Mouse (Mus musculus) ovary, adult 18-20 months (tissue): ENCODE measurements around the gene Foxp2.

Source experiments
- DNase-seq: peaks from one replicate; pipeline ENCODE4 v3.0.0; 2022; ENCODE audit warnings: low spot score, mixed read lengths

Gene Foxp2

DNA sequence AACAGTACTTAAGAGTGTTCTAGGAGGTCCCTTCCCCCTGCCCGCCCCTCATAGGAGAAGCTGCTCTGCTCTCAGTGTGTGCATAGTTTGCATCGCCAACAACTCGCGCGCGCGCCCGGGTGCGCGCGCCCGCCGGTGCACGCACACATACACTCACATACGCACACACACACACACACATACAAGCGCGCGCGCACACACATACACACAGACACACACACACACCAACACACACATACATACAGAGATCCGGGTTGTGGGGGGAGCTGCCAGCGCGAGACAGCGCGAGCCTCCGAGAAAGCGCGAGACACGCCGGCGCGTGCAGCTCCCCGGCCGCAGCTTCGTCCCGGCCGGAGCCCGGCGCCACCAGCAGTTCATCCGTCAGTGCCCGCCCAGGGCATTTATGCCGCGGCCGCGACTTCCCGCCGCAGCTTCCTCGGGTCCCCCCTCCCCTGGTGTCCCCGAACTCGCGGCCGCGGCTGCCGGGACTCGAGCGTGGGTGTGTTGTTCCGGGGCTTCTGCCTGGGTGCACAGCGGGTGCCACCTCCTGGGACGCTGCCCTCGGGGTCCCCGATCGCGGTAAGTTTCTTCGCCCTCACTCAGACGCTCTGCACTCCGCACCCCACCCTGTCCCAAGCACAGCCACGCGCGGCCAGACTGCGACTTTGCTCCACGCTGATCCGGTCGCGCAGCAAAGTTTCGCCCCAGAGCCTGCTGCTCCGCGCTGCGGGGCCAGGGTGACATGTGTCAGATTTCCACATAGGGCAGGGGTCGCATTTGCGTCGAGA, at the start of gene Foxp2:
Gene Foxp2, plus strand, starts transcription at position 167 of the 788 bp plus-strand sequence.
- no peak for DNase-seq

DNA sequence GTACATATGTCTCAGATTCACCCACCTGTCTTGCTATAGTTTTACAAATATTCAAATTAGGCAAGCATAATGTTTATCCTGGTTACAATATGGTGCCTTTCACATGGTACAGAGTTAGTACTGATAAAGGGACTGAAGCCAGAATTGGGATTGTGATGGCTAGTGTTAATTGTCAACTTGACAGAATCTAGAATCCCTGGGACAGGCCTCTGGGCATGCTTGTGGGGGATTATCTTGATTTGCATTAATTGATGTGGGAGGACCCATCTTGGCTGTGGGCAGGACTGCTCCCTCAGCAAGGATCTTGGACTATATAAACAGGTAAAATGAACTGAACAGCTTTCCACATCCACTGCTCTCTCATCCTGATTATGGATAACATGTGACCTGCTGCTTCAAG, 15.9 kb upstream of the Foxp2 start:
- no peak for DNase-seq

DNA sequence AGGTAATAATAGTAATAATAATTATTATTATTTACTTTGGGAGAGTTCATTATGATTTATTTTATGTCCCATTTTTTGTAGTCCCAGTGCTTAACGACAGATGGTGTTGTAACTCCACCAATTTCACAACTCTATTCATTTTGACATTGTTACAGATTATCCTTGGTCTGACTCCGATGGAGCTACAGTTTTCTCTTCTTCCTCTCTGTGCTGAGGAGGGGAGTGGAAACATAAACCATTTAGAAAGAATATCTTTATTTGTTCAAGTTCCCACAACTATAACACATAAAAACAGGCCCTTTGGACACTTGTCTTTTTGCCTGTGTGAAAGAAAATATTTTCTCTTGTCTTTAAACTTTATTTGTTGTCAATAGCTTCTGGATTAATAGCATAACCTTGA, 4.1 kb upstream of the Foxp2 start:
- DNase-seq, result no peak

DNA sequence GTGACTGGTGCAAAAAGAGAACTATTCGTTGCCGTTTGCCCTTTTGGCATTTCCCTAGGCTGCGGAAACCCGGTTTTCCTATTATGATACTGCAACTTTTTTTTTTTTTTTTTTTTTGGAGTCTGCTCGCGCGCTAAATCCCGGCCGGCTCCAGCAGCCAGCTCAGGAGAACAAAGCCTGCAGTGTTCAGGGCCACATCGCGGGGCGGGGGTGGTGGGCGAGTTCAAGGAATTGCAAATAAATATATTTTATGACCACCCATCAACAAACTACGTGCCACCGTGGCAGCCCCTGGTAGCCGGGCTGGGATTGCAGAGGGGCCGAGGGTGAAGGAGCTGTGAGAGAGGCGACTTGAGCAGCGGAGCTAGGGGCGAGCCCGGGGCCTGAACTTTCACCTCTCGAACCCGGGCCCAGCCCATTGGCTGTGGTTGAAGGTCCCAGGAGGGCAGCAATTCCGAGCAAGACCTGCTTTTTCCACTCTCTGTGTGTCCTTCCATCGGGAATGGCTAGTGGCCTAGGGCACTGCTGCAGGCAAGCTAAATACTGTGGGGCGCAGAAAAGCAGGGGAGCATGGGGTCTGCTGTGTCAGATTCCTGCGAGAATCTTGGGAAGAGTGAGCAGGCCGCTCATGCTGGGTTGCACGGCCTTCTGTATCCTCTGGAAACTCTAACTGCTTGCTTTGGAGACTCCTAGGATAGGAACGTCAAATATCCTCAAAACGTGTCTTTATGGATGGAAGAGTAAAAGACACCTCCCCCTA, 2.9 kb upstream of the Foxp2 start:
- DNase-seq, result no peak

DNA sequence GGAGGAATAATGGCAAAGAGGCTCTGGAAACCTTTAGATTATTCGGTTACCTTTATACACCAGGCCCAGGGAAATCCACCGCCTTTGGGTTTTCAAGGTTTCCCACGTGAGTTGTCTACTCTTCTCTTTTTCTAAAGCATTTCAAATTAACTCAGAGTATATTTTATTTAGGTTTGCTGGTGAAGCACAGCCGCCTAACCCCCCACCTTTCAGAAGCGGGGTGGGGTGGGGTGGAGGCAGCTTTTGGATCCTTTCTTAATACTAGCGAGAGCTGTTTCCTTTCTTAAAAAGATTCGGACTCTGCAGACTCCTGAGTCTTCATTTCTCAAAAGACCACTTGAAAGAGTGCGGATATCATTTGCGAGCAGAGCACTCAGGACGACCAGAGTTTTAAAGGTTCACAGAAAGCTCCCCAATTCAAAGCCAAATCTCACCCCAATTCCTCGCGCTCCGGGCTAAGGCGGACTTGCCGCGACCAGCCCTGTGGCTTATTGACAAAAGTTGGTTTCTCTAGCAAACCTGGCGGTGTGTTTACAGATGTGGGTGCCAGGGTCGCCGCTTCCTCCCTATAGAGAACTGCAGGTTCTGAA, 2.0 kb upstream of the Foxp2 start:
- DNase-seq, result no peak

DNA sequence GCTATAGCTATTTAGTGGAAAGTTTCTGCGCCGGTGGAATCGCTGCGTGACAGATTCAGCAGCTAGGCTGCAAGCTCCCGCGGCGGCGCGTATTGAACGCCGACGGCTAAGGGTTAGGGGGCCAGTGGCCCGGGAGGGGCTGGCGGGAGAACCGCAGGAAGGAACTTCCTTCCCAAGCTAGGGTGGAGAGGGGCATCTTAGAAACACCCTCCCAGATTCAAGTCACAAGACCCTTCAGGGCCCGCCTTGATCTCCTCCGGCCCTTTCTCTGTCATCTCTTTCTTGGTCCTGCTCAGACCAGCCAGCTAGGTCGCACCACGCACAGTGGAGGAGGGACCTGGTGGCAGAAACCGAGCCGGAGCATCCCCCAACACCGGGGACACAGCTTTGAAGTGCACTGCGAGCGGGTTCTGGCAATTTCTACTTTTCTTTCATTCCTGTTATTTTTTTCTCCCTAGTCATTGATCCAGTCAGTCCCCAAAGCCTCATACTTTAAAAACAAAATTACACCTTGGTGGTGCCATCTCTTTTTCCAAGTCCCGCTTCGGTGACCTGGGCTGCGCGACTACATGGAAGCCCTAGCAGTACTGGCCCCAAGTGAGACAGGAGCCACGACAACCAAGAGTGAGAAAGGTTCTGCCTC, 1.1 kb upstream of the Foxp2 start:
- peak; percentile 8 for DNase-seq

DNA sequence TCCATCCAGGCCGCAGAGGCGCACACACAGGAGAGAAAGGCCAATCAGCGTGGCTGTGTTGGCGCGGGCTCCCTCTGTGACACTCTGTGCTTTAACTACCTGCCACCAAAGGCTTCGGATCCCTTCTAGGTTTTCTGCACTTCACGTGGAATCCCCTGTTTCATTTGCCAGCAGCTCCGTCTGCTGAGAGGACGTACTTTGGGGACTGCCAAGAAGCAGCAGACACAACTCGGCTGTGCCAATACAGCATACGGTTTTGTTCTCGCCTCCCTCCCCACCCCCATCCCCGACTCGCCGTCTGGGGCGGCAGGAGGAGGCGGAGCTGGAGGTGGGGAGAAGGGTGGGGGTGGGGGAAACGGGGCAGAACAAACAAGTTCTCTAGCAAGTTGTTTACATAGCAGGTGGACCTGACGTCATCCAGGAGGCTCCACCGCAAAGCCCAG, 549 bp upstream of the Foxp2 start:
- DNase-seq, result peak; percentile 59

DNA sequence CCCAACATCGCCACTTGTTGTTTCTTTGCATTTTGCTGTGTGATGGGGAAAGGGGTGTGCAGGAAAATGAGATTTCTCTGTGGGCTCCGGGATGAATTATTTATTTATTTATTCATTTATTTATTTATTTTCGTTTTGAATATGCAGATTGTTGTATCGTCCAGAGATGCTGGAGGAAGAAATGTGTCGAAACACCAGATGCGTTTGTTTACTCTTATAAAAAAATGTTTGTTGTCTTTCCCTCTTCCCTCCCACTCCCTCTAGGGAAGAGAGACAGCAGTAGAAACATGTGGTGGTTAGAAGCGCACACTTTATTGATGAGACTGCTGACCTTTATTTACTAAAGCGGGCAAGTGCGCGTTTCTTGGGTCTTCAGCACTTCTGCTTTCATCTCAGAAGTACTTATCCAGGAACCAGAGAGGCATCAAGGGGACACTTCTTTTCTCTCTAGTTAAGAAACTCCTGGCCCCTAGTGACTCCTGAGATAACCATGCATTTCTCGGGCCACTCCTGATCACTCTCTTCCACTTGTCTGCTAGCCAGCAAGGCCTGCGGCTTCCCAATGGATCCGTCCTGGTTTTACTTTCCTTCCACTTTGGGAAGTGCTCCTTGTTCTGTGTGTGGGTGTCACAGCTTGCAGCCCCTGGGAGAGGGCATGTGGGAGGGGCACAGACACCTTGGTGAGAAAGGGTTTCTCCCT, 972 bp downstream of the Foxp2 start:
- DNase-seq, result no peak

DNA sequence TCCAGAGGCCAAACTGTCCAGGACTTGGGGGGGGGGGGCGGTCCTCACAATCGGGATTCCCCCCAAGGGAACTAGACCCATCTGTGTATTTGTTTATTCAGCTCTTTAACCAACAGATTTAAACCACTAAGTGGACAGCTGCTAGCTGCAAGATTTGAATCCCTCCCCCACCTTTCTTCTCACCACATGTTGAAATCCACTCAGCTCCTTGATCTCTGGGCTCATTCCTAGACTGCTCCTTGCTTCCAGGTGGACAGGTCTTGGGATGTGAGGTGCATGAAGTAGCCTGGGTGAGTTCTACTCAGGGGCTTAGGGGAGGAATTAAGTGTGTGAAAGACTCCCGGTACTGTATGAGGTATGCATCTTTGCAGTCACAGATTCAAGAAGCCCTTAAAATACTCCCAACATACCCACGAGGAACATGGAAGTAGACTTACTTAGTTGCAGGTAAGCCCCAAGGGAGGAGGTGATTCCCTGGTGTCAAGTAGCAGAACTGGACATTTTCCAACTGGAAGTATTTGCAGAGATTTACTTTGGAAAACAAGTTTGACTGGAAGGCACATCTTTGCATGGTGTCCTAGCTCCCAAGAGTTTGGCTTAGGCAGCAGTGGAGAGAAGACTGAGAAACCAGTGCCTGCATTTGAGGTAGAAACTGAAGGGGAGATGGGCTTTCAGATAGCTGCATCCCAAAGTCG, 2.3 kb downstream of the Foxp2 start:
- DNase-seq, result no peak

DNA sequence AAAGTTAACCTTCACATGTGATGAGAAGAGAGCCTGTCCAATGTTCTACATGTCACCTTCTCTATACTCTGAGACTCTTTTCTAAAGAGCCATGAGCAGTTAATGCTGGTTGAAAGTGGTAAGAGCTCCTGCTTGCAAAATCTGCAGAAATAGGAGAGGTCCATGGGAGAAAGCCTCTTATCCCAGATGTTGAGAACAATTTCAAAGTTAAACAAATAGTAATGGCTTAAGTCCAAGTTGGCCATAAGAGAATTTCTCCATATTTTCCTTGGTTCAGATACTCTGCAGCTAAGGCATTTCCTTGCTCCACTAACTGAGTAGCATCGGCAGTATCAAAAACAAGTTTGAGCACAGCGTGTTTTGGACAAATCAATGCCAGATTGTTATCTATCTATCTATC, 13.9 kb downstream of the Foxp2 start:
- DNase-seq, result no peak

DNA sequence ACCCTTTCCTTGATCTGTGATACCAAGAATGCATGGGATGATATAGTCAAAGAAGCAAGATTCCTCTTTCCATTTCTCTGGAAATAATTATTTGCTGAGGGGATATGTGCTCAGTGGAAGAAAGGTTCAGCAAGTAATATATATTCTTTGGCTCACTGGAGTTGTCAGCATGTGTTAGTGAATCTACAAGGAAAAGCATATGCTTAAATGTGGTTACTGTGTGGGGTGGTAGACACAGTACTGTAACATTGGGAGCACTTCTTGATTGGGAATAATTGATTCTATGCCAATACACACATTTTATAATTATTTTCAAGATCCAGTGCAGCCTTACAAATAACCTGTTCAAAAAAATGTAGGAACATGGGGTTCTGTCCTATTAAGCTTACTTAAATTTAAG, 21.6 kb downstream of the Foxp2 start:
- DNase-seq, result no peak

DNA sequence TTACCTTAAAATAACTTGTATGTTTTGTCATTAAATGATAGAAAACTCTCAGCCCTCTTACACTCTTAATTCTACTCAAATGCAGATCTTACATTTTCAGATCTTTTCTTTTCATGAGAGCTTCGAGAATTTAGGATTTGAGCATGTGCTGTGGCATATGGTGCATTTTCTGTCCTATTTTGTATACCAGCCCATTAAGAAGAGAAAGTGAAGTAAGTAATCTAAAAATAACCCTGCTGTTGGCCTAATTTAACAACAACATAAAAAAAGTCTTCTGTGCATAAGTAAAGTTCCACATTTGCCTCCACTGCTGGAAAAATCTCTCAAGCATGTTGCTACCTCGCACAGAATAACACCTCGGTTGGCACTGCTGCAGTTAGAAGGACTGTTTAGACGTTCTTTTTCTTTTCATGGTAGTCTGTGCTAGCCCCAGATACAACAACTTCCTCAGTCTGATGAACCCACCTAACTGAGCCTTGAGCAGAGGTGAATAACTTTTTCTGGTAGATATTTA, 23.9 kb downstream of the Foxp2 start:
- no peak for DNase-seq

DNA sequence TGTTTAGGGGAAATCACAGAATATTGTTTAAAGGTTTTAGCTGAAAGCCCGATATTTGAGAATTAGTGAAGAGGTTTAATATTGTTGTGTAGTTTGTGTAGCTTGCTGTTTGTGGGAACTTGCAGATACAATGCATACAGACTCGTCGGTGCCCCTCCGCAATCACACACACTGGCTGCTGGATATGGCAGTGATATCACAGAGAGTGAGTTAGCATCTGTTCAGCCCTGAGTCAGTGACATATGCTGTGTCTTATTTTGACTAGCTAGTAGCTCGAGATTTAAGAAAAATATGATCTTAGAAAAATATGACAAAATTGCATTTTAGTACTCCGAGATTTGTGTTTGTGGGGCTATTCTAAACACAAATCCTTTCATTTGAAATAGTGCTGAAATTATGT, 49.9 kb downstream of the Foxp2 start:
- no peak for DNase-seq

DNA sequence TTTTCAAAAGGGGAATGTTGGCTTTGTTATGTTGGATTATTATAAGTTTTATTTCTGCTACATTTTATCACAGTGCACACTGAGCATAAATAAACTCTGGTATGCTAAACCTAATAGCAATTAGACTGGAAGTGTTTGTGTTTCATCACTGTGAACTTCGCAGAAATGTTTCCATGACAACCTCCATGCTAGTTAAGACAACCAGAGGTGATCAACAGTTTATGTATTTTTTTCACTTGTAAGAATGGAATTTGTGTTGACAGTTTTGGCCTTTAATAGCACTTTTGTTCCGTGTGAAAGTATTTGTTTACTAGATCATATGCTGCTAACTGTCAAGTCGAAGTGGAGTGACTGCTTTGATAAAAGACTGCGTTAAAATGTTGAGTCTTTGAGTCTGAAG, 51.6 kb downstream of the Foxp2 start:
- DNase-seq, result no peak

DNA sequence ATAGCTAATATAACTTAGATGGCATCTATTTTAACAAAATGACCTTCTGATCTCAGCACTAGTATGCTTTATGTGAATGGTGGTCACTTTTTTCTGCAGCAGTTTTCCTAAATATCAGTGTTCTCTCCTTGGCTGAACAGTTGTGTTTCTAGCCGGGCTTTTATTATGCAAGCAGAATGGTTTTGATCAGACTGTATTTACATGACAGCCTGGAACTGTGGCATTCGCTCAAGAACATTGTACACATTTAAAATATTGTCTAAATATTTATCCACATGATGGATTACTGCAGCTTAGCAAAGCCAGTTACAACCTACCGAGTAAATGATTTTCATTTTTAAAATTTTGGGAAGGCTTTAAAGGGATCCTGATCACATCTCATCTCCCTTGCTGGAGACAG, 75.9 kb downstream of the Foxp2 start:
- no peak for DNase-seq

DNA sequence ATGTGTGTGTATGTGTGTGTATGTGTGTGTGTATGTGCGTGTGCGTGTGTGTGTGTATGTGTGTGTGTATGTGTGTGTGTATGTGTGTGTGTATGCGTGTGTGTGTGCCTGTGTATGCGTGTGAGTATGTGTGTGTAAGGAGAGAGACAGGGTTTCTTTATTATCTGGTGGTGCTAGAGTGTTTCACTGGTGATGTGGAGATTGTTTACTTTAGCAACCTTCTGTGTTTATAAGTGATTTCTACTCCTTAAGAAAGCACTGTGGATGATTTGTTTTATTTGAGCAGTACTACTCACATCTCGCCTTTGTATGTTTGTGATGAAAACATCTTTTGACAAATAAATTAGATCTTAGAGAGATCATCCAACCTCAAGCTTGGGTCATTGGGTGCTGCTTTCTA, 77.1 kb downstream of the Foxp2 start:
- DNase-seq, result no peak

DNA sequence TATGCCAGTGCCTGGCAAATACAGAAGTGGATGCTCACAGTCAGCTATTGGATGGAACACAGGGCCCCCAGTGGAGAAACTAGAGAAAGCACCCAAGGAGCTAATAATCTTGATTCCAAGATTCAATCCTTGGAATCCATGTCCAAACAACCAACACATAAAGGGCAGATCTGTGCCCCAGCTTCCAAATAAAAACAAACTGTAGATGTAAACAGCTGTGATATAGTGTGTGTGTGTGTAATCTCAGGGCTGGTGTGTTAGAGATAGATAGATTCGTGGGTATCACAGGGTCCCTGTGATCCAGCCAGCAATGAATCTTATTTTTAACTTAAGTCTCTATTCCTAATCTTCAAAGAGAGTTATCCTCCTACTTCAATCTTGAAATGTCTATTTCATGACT, 107.0 kb downstream of the Foxp2 start:
- no peak for DNase-seq

DNA sequence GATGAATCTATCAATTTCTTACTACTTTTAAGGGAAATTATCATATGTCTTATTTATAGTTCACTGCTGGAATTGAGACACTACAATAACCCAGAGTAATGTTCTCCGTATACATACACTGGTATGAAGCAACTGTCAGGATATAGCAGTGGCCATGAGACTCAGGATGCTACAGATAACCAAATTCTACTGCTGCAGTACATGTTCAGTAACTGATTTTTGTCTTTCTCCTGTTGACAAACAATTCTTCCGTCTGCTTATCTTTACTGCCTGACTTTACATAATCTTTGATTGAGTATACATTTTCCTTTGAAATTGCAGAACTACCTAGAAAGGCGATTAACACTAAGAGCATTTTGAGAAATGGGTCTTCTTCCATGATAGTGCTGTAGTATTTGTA, 127.3 kb downstream of the Foxp2 start:
- no peak for DNase-seq

DNA sequence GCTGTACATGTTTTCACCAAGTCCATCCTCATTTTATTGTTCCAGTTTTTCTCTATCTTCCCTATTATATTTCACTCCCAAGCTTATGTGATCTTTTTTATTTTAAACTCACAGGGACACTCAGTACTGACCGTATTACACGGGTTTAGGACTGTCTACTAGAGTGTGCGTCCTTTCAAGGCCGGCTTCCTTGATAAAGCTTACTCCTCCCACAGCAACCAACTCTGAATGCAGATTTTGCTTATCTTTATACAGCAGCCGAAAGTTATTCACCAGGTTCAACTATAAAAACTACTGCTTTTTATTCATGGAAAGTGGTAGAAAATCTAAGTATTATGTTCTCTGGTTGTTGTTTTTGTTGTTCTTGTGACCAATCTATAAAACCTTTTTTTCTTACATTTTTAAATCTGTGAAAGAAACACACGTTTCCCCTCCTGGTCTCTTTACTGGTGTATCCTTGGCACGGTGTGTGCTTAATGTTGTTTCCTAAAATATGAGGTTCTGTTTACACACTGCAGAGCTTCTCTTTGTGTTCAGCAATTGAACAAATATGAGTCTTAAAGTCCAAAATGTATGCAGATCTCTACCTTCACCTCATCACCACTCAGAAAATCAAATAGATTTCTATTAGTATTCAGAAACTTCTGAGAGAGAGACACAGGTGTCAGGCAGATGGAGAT, 128.4 kb downstream of the Foxp2 start:
- no peak for DNase-seq

DNA sequence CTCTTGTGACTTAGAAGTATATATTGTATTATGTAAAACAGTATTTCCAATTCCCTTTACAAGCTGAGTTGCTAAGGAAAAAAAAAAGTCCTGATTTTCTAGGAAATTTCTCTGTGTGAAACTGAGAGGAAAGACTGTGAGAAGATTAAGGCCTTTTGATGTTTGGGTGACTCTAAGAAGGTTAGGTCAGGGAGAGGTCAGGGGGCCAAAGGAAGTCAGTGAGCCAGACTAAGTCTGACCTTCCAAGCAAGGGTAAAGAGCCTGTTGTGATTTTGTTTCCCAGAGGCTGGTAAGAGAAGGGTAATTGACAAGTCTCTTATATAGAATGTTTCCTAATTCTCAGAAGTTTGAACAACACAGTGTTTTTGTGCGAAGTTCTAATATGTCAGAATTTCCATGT, 162.1 kb downstream of the Foxp2 start:
- no peak for DNase-seq

DNA sequence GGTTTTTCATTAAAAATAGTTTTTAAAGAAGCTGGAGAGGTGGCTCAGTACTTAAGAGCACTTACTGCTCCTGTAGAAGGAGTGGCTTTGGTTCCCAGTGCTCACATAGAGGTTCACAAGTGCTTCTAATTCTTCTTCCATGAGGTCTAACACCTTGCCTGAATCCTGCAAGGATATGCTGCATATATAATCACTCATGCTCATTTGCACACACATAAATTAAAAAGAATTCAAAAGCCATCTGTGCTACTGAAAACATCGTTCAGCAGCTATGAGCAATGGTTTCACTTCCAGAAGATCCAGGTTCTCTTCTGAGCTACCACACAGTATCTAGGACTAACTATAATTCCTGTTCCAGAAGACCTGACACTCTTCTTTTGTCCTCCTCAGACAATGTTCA, 200.4 kb downstream of the Foxp2 start:
- DNase-seq, result no peak
